Mouse (Mus musculus) neural tube, embryonic 15.5 days (tissue): ENCODE measurements at regions not wholly inside any gene's neighbourhood (a gene's known extent, or its start where the extent isn't known, plus 50 kb on each side); places are given as distances from the start of the nearest gene placed in this dataset.

Source experiments
- ATAC-seq: fragments of 200-750 bp; cut with Nextera tagmentation; 2 replicates; pipeline ENCODE4 v1.8.0; 2017; ENCODE audit warnings: mild to moderate bottlenecking, moderate TSS enrichment, moderate library complexity; ENCODE audit not compliant: low FRiP score
- H3K27ac ChIP-seq: fragments of 300-500 bp; sonication (generic); replicated peaks from 2 replicates; pipeline ENCODE4 v1.5.1; 2015; ENCODE audit warnings: mild to moderate bottlenecking, inconsistent platforms
- H3K27me3 ChIP-seq: fragments of 300-500 bp; sonication (generic); replicated peaks from 2 replicates; pipeline ENCODE4 v1.6.1; 2015; ENCODE audit warnings: inconsistent platforms
- H3K36me3 ChIP-seq: fragments of 300-500 bp; sonication (generic); 2 replicates; pipeline ENCODE4 v1.6.1; 2015; ENCODE audit warnings: inconsistent platforms
- H3K4me1 ChIP-seq: fragments of 300-500 bp; sonication (generic); 2 replicates; pipeline ENCODE4 v1.6.1; 2015; ENCODE audit warnings: inconsistent platforms
- H3K4me2 ChIP-seq: fragments of 300-500 bp; sonication (generic); 2 replicates; pipeline ENCODE4 v1.6.1; 2015; ENCODE audit warnings: inconsistent platforms, mild to moderate bottlenecking, moderate library complexity
- H3K4me3 ChIP-seq: fragments of 300-500 bp; sonication (generic); replicated peaks from 2 replicates; pipeline ENCODE4 v1.5.1; 2015; ENCODE audit warnings: mild to moderate bottlenecking, inconsistent platforms
- H3K9ac ChIP-seq: fragments of 300-500 bp; sonication (generic); replicated peaks from 2 replicates; pipeline ENCODE4 v1.6.1; 2015; ENCODE audit warnings: mild to moderate bottlenecking, inconsistent platforms
- H3K9me3 ChIP-seq: fragments of 300-500 bp; sonication (generic); replicated peaks from 2 replicates; pipeline ENCODE4 v1.6.1; 2016; ENCODE audit warnings: inconsistent platforms
- whole genome bisulfite sequencing: fragments of 180-500 bp; shearing (Covaris S2); methylation state at CpG from one replicate; pipeline ENCODE4 v1.1.7; 2015; ENCODE audit warnings: mixed read lengths; 5-methylcytosine and 5-hydroxymethylcytosine counted together

GRCm38 (mm10) chr8:64406775-64407490, 200.9 kb upstream of the Tll1 start:
- WGBS: 54% methylated on average over 9 of the region's 9 CpGs
- H3K27me3 ChIP-seq: no peaks in the 10 kb centered on the region

GRCm38 (mm10) chr8:64399554-64399953, 193.5 kb upstream of the Tll1 start:
- Histone ChIP-seq H3K27ac (no peak overlapping the region), H3K4me1 (no peaks in the 10 kb centered on the region), H3K27me3 (no peaks in the 10 kb centered on the region), H3K4me3 (no peak overlapping the region), H3K9me3 (no peaks in the 10 kb centered on the region), H3K36me3 (no peaks in the 10 kb centered on the region), H3K9ac (no peak overlapping the region), H3K4me2 (no peak overlapping the region)
- 68% methylated on average over 3 of the region's 3 CpGs for WGBS
- ATAC-seq: no peak

More at GRCm38 (mm10) chr8:64406775-64407490, 200.9 kb upstream of the Tll1 start:
- no peak overlapping the region for H3K27ac ChIP-seq
- no peaks in the 10 kb centered on the region for H3K4me1 ChIP-seq
- no peaks in the 10 kb centered on the region for H3K36me3 ChIP-seq
- H3K9ac ChIP-seq: no peak overlapping the region
- no peaks in the 10 kb centered on the region for H3K9me3 ChIP-seq
- H3K4me3 ChIP-seq: no peak overlapping the region
- no peak for ATAC-seq
- no peak overlapping the region for H3K4me2 ChIP-seq

GRCm38 (mm10) chr8:64397876-64398275, 191.8 kb upstream of the Tll1 start:
- Histone ChIP-seq H3K9ac (no peak overlapping the region), H3K4me3 (no peak overlapping the region), H3K27me3 (no peaks in the 10 kb centered on the region), H3K4me2 (no peak overlapping the region), H3K36me3 (no peaks in the 10 kb centered on the region), H3K9me3 (no peaks in the 10 kb centered on the region), H3K27ac (no peak overlapping the region), H3K4me1 (no peaks in the 10 kb centered on the region)
- 80% methylated on average over 4 of the region's 4 CpGs for WGBS
- ATAC-seq: no peak

GRCm38 (mm10) chr8:64395816-64396215, 189.7 kb upstream of the Tll1 start:
- WGBS: 87% methylated on average over 5 of the region's 5 CpGs
- no peak overlapping the region for H3K4me3 ChIP-seq
- H3K36me3 ChIP-seq: no peaks in the 10 kb centered on the region
- no peaks in the 10 kb centered on the region for H3K9me3 ChIP-seq
- no peak for ATAC-seq
- no peaks in the 10 kb centered on the region for H3K27me3 ChIP-seq
- no peak overlapping the region for H3K4me2 ChIP-seq
- no peak overlapping the region for H3K27ac ChIP-seq
- H3K9ac ChIP-seq: no peak overlapping the region
- no peaks in the 10 kb centered on the region for H3K4me1 ChIP-seq

GRCm38 (mm10) chr8:64389488-64389887, 183.4 kb upstream of the Tll1 start:
- no peaks in the 10 kb centered on the region for H3K4me1 ChIP-seq
- H3K9me3 ChIP-seq: no peaks in the 10 kb centered on the region
- no peak overlapping the region for H3K4me3 ChIP-seq
- H3K9ac ChIP-seq: no peak overlapping the region
- H3K27ac ChIP-seq: no peak overlapping the region
- H3K4me2 ChIP-seq: no peak overlapping the region
- ATAC-seq: 0 out of 2 replicates have a peak, but pooled peaks have one; percentile 21
- no peaks in the 10 kb centered on the region for H3K36me3 ChIP-seq
- 38% methylated on average over 5 of the region's 5 CpGs for WGBS
- no peaks in the 10 kb centered on the region for H3K27me3 ChIP-seq

- WGBS: 52% methylated on average over 2 of the region's 2 CpGs
Measured at GRCm38 (mm10) chr8:64388299-64388698, 182.2 kb upstream of the Tll1 start.

GRCm38 (mm10) chr8:64379732-64380349, 173.8 kb upstream of the Tll1 start:
- H3K4me3 ChIP-seq: no peak overlapping the region
- H3K27ac ChIP-seq: no peak overlapping the region
- H3K4me1 ChIP-seq: no peaks in the 10 kb centered on the region
- no peak overlapping the region for H3K9ac ChIP-seq
- no peaks in the 10 kb centered on the region for H3K9me3 ChIP-seq
- ATAC-seq: no peak
- no peaks in the 10 kb centered on the region for H3K27me3 ChIP-seq
- WGBS: 80% methylated on average over 9 of the region's 9 CpGs
- no peaks in the 10 kb centered on the region for H3K36me3 ChIP-seq
- no peak overlapping the region for H3K4me2 ChIP-seq

More at GRCm38 (mm10) chr8:64388299-64388698, 182.2 kb upstream of the Tll1 start:
- Histone ChIP-seq H3K4me2 (no peak overlapping the region), H3K9me3 (no peaks in the 10 kb centered on the region), H3K27me3 (no peaks in the 10 kb centered on the region), H3K4me1 (no peaks in the 10 kb centered on the region), H3K27ac (no peak overlapping the region), H3K4me3 (no peak overlapping the region), H3K9ac (no peak overlapping the region), H3K36me3 (no peaks in the 10 kb centered on the region)
- no peak for ATAC-seq

GRCm38 (mm10) chr8:64377830-64378229, 171.8 kb upstream of the Tll1 start:
- H3K4me1 ChIP-seq: no peaks in the 10 kb centered on the region
- H3K36me3 ChIP-seq: no peaks in the 10 kb centered on the region
- 70% methylated on average over 2 of the region's 2 CpGs for WGBS
- no peak overlapping the region for H3K4me3 ChIP-seq
- H3K4me2 ChIP-seq: no peak overlapping the region
- H3K9ac ChIP-seq: no peak overlapping the region
- H3K27ac ChIP-seq: no peak overlapping the region
- no peaks in the 10 kb centered on the region for H3K9me3 ChIP-seq
- no peak for ATAC-seq
- H3K27me3 ChIP-seq: no peaks in the 10 kb centered on the region

GRCm38 (mm10) chr8:64375509-64375908, 169.4 kb upstream of the Tll1 start:
- H3K4me2 ChIP-seq: no peak overlapping the region
- no peak for ATAC-seq
- no peak overlapping the region for H3K9ac ChIP-seq
- 83% methylated on average over 4 of the region's 4 CpGs for WGBS
- H3K36me3 ChIP-seq: no peaks in the 10 kb centered on the region
- H3K9me3 ChIP-seq: no peaks in the 10 kb centered on the region
- no peaks in the 10 kb centered on the region for H3K4me1 ChIP-seq
- no peak overlapping the region for H3K27ac ChIP-seq
- H3K4me3 ChIP-seq: no peak overlapping the region
- no peaks in the 10 kb centered on the region for H3K27me3 ChIP-seq

- H3K4me1 ChIP-seq: no peaks in the 10 kb centered on the region
- ATAC-seq: no peak
- H3K27me3 ChIP-seq: no peaks in the 10 kb centered on the region
- no peaks in the 10 kb centered on the region for H3K9me3 ChIP-seq
- no peak overlapping the region for H3K4me3 ChIP-seq
- H3K27ac ChIP-seq: no peak overlapping the region
- H3K4me2 ChIP-seq: no peak overlapping the region
- H3K9ac ChIP-seq: no peak overlapping the region
- no peaks in the 10 kb centered on the region for H3K36me3 ChIP-seq
- WGBS: 69% methylated on average over 5 of the region's 5 CpGs
Measured at GRCm38 (mm10) chr8:64374980-64375379, 168.9 kb upstream of the Tll1 start.

- no peak for ATAC-seq
- no peak overlapping the region for H3K9ac ChIP-seq
- no peaks in the 10 kb centered on the region for H3K9me3 ChIP-seq
- 53% methylated on average over 6 of the region's 6 CpGs for WGBS
- H3K4me1 ChIP-seq: no peaks in the 10 kb centered on the region
- no peaks in the 10 kb centered on the region for H3K27me3 ChIP-seq
- no peak overlapping the region for H3K27ac ChIP-seq
- H3K36me3 ChIP-seq: no peaks in the 10 kb centered on the region
- no peak overlapping the region for H3K4me3 ChIP-seq
- no peak overlapping the region for H3K4me2 ChIP-seq
Measured at GRCm38 (mm10) chr8:64369973-64370372, 163.9 kb upstream of the Tll1 start.

- no peak overlapping the region for H3K27ac ChIP-seq
- H3K9ac ChIP-seq: no peak overlapping the region
- no peaks in the 10 kb centered on the region for H3K27me3 ChIP-seq
- no peaks in the 10 kb centered on the region for H3K9me3 ChIP-seq
- H3K4me2 ChIP-seq: no peak overlapping the region
- 95% methylated on average over 4 of the region's 4 CpGs for WGBS
- no peaks in the 10 kb centered on the region for H3K36me3 ChIP-seq
- no peak overlapping the region for H3K4me3 ChIP-seq
- H3K4me1 ChIP-seq: no peaks in the 10 kb centered on the region
- no peak for ATAC-seq
Measured at GRCm38 (mm10) chr8:64367906-64368305, 161.8 kb upstream of the Tll1 start.
